Mouse (Mus musculus) layer of hippocampus, postnatal 14 days (tissue): ENCODE data around the gene Adap2. TPM values are rescaled to one million over a fixed set of nuclear protein-coding genes. Genes with fewer than 3 reads are reported as not detected.

Experiments
- DNase-seq, 2 experiments: peaks; one replicate each; pipeline ENCODE4 v3.0.0; 2021 to 2022; ENCODE audit warnings: low spot score in 2 of 2, mixed read lengths in 1 of 2
- total RNA-seq, 2 experiments: library from RNA; stranded (reverse); gene quantifications; 2 replicates each; pipeline ENCODE4 v1.2.3; 2021

Adap2 gene
- total RNA-seq, 2 experiments from 2014 or later = 10.3 to 11.0 TPM

- no peak for DNase-seq
Measured at GRCm38 (mm10) chr11:80193827-80194226, 39.9 kb downstream of the Adap2 start.

GRCm38 (mm10) chr11:80196351-80196750 is 42.4 kb downstream of the Adap2 start:
- no peak for DNase-seq

DNA sequence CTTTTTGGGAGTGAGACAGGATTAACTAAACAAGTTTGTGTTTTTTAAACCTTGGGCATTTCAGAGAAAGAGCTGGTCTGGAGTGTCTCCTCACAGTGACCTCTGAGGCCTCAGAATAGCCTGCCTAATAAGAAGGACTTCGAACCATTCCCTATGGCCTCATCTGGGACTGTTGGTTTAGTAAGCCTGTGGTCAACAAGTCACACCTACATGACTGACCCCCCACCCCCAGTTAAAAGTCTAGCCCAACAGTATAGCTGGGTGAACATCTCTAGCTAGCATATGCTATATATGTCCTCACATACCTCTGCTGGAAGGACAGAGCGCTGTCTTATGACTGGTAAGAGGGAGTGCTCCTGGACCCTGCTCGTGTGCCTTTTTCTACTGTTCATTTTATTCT is 45.4 kb downstream of the Adap2 start:
- no peak for DNase-seq

- no peak for DNase-seq
Measured at GRCm38 (mm10) chr11:80199773-80200172, 45.9 kb downstream of the Adap2 start.

- no peak for DNase-seq
Measured at GRCm38 (mm10) chr11:80200326-80200725, 46.4 kb downstream of the Adap2 start.

- DNase-seq = no peak
Measured at GRCm38 (mm10) chr11:80202296-80202695, 48.4 kb downstream of the Adap2 start.

DNA sequence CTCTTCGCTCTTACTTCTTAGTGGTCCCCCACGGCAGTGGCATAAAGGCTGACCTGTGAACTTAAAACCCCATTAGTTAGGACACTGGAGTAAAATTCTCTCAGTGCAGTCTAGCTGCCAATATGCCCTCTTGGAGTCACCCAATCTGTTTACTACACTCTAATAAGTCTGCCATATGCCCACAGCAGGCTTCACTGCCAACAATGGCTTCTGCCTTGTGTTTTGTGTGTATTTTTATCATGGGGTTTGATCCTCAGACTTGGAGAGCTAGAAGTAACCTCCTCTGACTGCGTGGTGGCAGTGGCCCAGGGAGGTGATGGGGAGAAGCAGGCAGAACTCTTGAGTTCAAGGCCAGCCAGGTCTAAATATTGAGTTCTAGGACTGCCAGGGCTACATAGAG is 50.1 kb downstream of the Adap2 start:
- DNase-seq = peak in 1 of 2 experiments; percentile 64

DNA sequence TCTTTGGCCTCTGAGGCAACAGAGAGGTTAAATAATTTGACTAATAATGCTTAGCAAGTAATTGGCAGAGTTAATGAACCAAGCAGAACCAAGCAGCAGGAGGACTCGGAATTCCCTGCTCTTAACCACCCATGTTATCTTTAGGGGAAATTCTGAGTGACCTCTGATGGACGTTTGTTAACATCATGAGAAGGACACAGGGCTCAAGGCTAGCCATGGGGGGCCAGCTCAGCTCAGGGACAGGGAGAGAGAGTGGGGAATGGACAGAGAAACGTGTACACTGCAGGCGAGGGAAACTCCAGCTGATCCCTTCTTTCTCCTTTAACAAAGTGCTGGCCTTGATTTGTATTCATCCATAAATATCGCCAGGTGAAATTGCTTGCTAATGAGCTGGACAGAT is 51.0 kb downstream of the Adap2 start:
- no peak for DNase-seq

- peak in 1 of 2 experiments; percentile 12 for DNase-seq
Measured at GRCm38 (mm10) chr11:80208465-80208859, 54.6 kb downstream of the Adap2 start.

DNA sequence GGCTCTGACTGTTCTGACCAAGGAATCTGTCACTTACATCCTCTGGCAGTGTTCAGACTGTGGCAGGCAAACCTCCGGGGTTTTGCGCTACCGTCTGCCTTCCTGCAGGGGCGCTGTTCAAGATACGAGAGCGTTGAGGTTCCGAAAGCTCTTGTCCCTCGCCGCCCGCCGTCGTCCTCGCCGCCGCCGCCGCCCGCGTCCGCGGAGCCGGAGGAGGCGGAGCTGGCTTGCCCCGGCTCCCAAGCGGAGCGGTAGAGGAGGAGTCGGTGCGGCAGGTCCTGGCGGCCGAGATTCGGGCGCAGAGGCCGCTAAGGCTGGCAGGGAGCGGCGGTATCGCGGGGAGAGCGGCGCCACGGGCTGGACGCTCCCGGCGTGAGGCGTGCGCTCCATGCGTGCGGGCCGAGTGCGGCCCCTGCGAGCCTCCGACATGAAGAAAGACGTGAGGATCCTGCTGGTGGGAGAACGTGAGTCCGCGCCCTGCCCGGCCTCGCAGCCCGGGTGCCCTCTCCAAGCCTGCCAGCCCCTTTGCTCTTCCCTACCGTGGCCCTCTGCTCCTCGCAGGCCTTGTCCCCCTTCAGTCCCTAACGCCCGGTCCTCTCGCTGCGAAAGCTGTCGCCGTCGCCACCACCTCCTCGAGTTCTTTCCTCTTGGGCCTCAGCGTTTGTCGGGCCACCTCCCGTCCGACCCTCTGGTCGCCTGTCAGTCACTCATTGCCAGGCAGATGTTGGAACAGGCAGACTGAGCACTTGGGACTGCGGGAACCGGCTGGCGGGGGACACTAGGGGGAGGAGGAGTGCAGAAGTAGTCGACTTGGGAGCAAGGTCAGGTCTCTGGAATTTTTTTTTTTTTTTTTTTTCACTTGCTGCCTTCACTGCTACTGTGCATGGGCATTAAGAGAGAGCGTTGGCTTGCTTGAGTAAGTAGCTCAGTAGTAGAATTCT is 55.2 kb downstream of the Adap2 start, which contains the start of gene Rhot1:
Gene Rhot1 (plus strand): TSS at position 160 of the 941 bp plus-strand sequence.
- peak; percentile 95 to 97 for DNase-seq

- DNase-seq = no peak
Measured at GRCm38 (mm10) chr11:80210321-80210720, 56.4 kb downstream of the Adap2 start.

DNA sequence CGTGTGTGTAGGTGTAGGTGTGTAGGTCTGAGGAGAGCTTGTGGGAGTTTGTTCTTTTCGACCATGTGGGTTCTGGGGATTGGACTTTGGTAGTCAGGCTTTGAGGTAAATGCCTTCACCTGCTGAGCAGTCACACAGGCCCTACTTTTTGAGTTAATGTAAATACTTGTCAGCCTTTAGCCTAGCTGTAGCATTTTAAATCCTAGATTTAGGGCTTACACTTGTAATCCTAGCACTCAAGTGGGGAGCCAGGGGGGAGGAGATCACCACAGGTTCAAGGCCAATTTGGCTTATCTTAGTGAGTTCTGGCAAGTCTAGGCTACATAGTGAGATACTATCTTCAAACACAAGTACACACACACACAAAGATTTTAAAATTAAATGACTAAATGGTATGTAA is 58.4 kb downstream of the Adap2 start:
- no peak for DNase-seq

- no peak for DNase-seq
Measured at GRCm38 (mm10) chr11:80215291-80215690, 61.4 kb downstream of the Adap2 start.

DNA sequence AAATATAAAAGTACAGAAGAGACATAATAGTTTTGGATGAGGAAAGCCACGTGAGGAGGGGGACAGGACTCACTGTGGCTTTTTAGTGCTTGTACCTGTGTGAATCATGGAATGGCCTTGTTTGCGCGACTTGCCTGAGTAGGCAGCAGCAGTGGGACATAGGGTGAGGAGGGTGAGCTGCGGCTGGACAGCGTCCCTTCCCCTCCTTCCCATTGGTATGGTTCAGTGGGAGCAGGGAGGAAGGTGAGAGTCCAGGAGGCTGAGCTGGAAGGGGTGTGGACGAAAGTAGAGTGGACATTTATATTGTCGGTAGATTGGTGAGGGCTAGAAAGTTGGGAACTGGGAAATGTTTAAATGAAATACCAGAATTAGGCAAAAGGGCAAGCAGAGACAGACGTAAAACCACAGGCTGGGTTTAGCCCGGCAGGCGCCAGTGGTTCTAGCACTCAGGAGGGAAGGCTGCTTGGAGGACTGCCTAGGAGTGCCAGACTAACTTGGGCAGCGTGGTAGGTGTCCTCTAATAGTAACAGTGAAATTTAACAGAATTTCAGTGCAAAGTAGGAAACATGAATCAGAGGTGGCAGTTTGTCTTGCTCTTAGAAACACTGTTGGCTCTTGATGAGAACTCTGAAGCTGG is 64.9 kb downstream of the Adap2 start:
- DNase-seq = no peak

Other genes with a start within 250 kb of the Adap2 start
- 10 to 100 TPM; 35.9 to 36.3 TPM for gene Utp6, start 191.7 kb upstream of the Adap2 start, total RNA-seq
- gene Suz12, start 161.0 kb upstream of the Adap2 start, total RNA-seq = 10 to 100 TPM; 31.4 to 34.5 TPM
- 10 to 100 TPM; 18.3 to 22.1 TPM for gene Crlf3, start 73.1 kb upstream of the Adap2 start, total RNA-seq
- 1 to 10 TPM; 3.8 to 4.7 TPM for gene Atad5, start 64.7 kb upstream of the Adap2 start, total RNA-seq
- gene Tefm, start 11.9 kb upstream of the Adap2 start, total RNA-seq = 10 to 100 TPM; 11.3 to 12.7 TPM
- gene Rnf135, start 29.7 kb downstream of the Adap2 start, total RNA-seq = 1 to 10 TPM; 3.5 to 4.6 TPM
- gene Rhot1, start 54.9 kb downstream of the Adap2 start, total RNA-seq = 10 to 100 TPM; 61.6 to 64.6 TPM
- gene Rhbdl3, start 146.8 kb downstream of the Adap2 start, total RNA-seq = 10 to 100 TPM; 28.0 to 28.9 TPM
- gene 5730455P16Rik, start 223.9 kb downstream of the Adap2 start, total RNA-seq = 10 to 100 TPM; 44.4 to 49.1 TPM
- 100 to 1,000 TPM; 162 to 167 TPM for gene Zfp207, start 229.2 kb downstream of the Adap2 start, total RNA-seq